Comparison of ENCODE assay signal across 22 mouse cellular contexts in genomic region chr2:60291381-60291780, GRCm38 (mm10). TPM values are rescaled to one million over a fixed set of nuclear protein-coding genes. Genes with fewer than 3 reads are reported as not detected.
DNase-seq lines count a peak whose midpoint lies in the region; TF ChIP-seq lines count a peak whose summit lies in the region.
"Had no signal": no experiment of that assay in that cellular context is flagged by ENCODE, and none has a peak within 500 bp of the region (broad histone marks: within the 10 kb centered on the region; RNA-seq: fewer than 3 reads in every experiment).

No protein-coding gene starts in this region.

- intact Hi-C loops in heart, adult 2 months (cut with DNase I): no loop called here

- H3K4me3 ChIP-seq in heart, adult 2 months: no peak overlapping the region
- H3K4me3 ChIP-seq: embryonic facial prominence, embryonic 13.5 days; embryonic facial prominence, embryonic 15.5 days; erythroblast, embryonic 14.5 days; forebrain, embryonic 10.5 days; forebrain, embryonic 12.5 days had no signal

- no peaks in the 10 kb centered on the region for H3K27me3 ChIP-seq in heart, adult 2 months (ENCODE audit: control insufficient read depth, insufficient read depth, low read length)
- H3K27me3 ChIP-seq: CH12.LX; embryonic facial prominence, embryonic 13.5 days; embryonic facial prominence, embryonic 15.5 days; forebrain, embryonic 12.5 days had no signal

- TF ChIP-seq EP300 in heart, adult 2 months (IDR thresholded peaks at IDR 0.05; ENCODE audit: insufficient read depth, low read depth, low read length): no peak

- DNase-seq in heart, adult 11 months: peak; percentile 74
- no peak for DNase-seq in heart, adult 2 months
- DNase-seq in ES-CJ7 (ENCODE audit: low read depth, low spot score) (peak; percentile 32), ZHBTc4 (ENCODE audit: low read depth, low spot score) (peak; percentile 44)
- no peak for DNase-seq in gastrocnemius, adult 18-20 months (ENCODE audit: low spot score)
- DNase-seq: adrenal gland, adult 2 months; adrenal gland, postnatal 10 days; adrenal gland, postnatal 25 days; B cell, adult 2 months; cerebellum, adult 11 months; cerebellum, adult 18-20 months; cerebellum, adult 8-10 months; cerebellum, adult 9-11 months; cerebellum, postnatal 14 days; cerebellum, postnatal 36 days; embryo, embryonic 11 days had no signal

- WGBS in heart, adult 2 months: 81% methylated on average over 4 of the region's 4 CpGs

- H3K9ac ChIP-seq in heart, adult 2 months (ENCODE audit: low read depth, low read length): no peak overlapping the region
- H3K9ac ChIP-seq: embryonic facial prominence, embryonic 13.5 days; embryonic facial prominence, embryonic 15.5 days; forebrain, embryonic 12.5 days had no signal

- no peaks in the 10 kb centered on the region for H3K79me2 ChIP-seq in heart, adult 2 months (replicated peaks; ENCODE audit: control insufficient read depth, insufficient read depth, low read length)

- H3K4me1 ChIP-seq in heart, adult 2 months (ENCODE audit: control insufficient read depth, insufficient read depth, low read length): no peaks in the 10 kb centered on the region
- H3K4me1 ChIP-seq: embryonic facial prominence, embryonic 13.5 days; embryonic facial prominence, embryonic 15.5 days; forebrain, embryonic 10.5 days; forebrain, embryonic 12.5 days had no signal

- H3K36me3 ChIP-seq in heart, adult 2 months (ENCODE audit: control insufficient read depth, insufficient read depth, low read length): no peaks in the 10 kb centered on the region
- H3K36me3 ChIP-seq: embryonic facial prominence, embryonic 13.5 days; embryonic facial prominence, embryonic 15.5 days; forebrain, embryonic 10.5 days; forebrain, embryonic 12.5 days had no signal

- H3K27ac ChIP-seq in heart, adult 2 months: no peak overlapping the region
- H3K27ac ChIP-seq: embryonic facial prominence, embryonic 13.5 days; embryonic facial prominence, embryonic 15.5 days; forebrain, embryonic 10.5 days; forebrain, embryonic 12.5 days had no signal

- TF ChIP-seq POLR2A in heart, adult 2 months (IDR thresholded peaks at IDR 0.05; ENCODE audit: insufficient read depth, low read depth, low read length): no peak

- no peak for TF ChIP-seq CTCF in heart, adult 2 months (IDR thresholded peaks at IDR 0.05)

RNA-seq across cellular contexts. Expression of gene Cd302, which starts 7.1 kb away (rescaled TPM):
- total RNA-seq in heart, adult 2 months (2021): 10 to 100 TPM in 1 of 2 experiments, 1 to 10 TPM in 1; 9.2 to 10.6 TPM
- polyA plus RNA-seq in heart, adult 2 months (2012; rRNA removed): 10.2 and 11.6 TPM in 2 replicates
- total RNA-seq in gastrocnemius, adult 18-20 months (2021): 10 to 100 TPM in 1 of 2 experiments, 1 to 10 TPM in 1; 7.6 to 10.1 TPM
- total RNA-seq: CH12.LX had no signal

Comparison
In these comparisons a context has a peak if more than half of its experiments do, and no peak if none do; other contexts are left out.
1. DNase-seq: peak in heart, adult 11 months (single experiment), ES-CJ7 (single experiment) and ZHBTc4 (single experiment); none in heart, adult 2 months (0 of 2) and gastrocnemius, adult 18-20 months (single experiment).